Mouse (Mus musculus) liver, postnatal 0 days (tissue): ENCODE results near the gene Ppm1l. TPM values are rescaled to one million over a fixed set of nuclear protein-coding genes. Genes with fewer than 3 reads are reported as not detected.

Experiments
- ATAC-seq: fragments of 200-750 bp; cut with Nextera tagmentation; 2 replicates; pipeline ENCODE4 v1.8.0; 2017; ENCODE audit warnings: mild to moderate bottlenecking, moderate library complexity
- DNase-seq: peaks from one replicate; pipeline ENCODE4 v3.0.0-alpha.2; 2016
- H3K27ac ChIP-seq: fragments of 300-500 bp; sonication (generic); 2 replicates; pipeline ENCODE4 v1.5.1; 2014; ENCODE audit warnings: antibody characterized with exemption, moderate library complexity, mild to moderate bottlenecking, low read depth
- H3K27me3 ChIP-seq: fragments of 300-500 bp; sonication (generic); 2 replicates; pipeline ENCODE4 v1.6.1; 2014; ENCODE audit warnings: low read length, control low read depth, mixed read lengths; ENCODE audit not compliant: insufficient read depth
- H3K36me3 ChIP-seq: fragments of 300-500 bp; sonication (generic); replicated peaks from 2 replicates; pipeline ENCODE4 v1.6.1; 2014; ENCODE audit warnings: mild to moderate bottlenecking, control low read depth, low read length, moderate library complexity, mixed read lengths; ENCODE audit not compliant: insufficient read depth
- H3K4me1 ChIP-seq: fragments of 300-500 bp; sonication (generic); 2 replicates; pipeline ENCODE4 v1.6.1; 2014; ENCODE audit warnings: antibody characterized with exemption, mild to moderate bottlenecking, control low read depth; ENCODE audit not compliant: insufficient read depth
- H3K4me2 ChIP-seq: fragments of 300-500 bp; sonication (generic); 2 replicates; pipeline ENCODE4 v1.6.1; 2014; ENCODE audit warnings: low read depth, mild to moderate bottlenecking, low read length, moderate library complexity, mixed read lengths
- H3K4me3 ChIP-seq: fragments of 300-500 bp; sonication (generic); 2 replicates; pipeline ENCODE4 v1.5.1; 2014; ENCODE audit warnings: low read depth, low read length
- H3K9ac ChIP-seq: fragments of 300-500 bp; sonication (generic); replicated peaks from 2 replicates; pipeline ENCODE4 v1.6.1; 2014; ENCODE audit warnings: mild to moderate bottlenecking, moderate library complexity
- H3K9me3 ChIP-seq: fragments of 300-500 bp; sonication (generic); 2 replicates; pipeline ENCODE4 v1.6.1; 2016; ENCODE audit warnings: mild to moderate bottlenecking, control low read depth, low read length, mixed read lengths
- CTCF ChIP-seq: sonication (generic); IDR thresholded peaks from 2 replicates; pipeline ENCODE4 v1.5.1; 2016; ENCODE audit warnings: antibody characterized with exemption, low read depth
- EP300 ChIP-seq: IDR thresholded peaks from 2 replicates; pipeline ENCODE4 v1.6.1; 2016; ENCODE audit warnings: antibody characterized with exemption, low read depth, mild to moderate bottlenecking
- WGBS: fragments of 180-500 bp; shearing (Covaris S2); extraction: QIAGEN DNeasy Blood & Tissue Kit; methylation state at CpG from one replicate; pipeline ENCODE4 v1.1.7; 2014; ENCODE audit not compliant: insufficient replicate concordance; 5-methylcytosine and 5-hydroxymethylcytosine counted together
- polyA plus RNA-seq: library from polyadenylated mRNA; unstranded; fragments of >200 nt; fragmentation: Nextera tagmentation; extraction: Ambion mirVana; gene quantifications from 2 replicates; pipeline ENCODE4 v1.2.1, GENCODE M21; 2015

The Ppm1l gene
- polyA plus RNA-seq, 1 experiment from 2014 or later: 2.8 TPM

DNA sequence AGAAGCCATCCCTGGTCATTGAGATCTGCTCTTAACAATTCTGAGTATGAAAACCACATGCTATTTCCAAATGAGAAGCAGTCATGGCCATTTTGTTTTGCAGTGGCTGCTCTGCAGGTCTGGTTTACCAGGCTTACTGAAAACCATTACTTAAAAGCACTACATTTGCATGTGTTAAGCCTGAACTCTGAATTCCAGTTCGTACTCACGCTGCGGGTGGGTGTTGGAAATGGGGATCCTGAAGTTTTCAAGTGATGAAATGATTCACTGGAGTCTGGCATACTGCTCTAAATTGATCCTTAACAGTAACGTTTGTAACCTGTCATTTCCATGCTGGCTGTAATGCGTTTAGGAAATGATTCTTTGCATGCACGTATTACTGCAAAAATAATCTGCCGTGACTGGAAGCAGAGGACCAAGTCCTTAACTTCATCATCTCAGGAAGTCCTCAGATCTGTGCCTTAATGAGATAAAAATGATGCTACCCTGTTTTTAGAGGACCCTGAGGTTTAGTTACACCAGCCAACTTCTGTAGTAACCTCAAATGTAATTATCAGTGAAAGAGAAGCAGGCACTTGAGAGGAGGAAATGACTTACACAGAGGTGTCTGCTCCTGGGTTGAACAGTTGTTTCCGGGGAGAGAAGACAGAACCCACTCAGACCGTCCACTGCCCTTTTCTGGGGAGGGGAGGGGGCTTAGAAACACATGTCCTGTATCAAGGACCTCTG lies 151.8 kb downstream of the Ppm1l start:
- Histone ChIP-seq H3K4me1 (no peaks in the 10 kb centered on the region), H3K9ac (no peak overlapping the region), H3K27me3 (no peaks in the 10 kb centered on the region), H3K4me2 (no peak overlapping the region), H3K9me3 (no peaks in the 10 kb centered on the region), H3K27ac (no peak overlapping the region), H3K36me3 (no peaks in the 10 kb centered on the region), H3K4me3 (no peak overlapping the region)
- DNase-seq: no peak
- no peak for TF ChIP-seq EP300
- no peak for TF ChIP-seq CTCF
- WGBS: 32% methylated on average over 9 of the region's 9 CpGs
- no peak for ATAC-seq

- H3K27me3 ChIP-seq: no peaks in the 10 kb centered on the region
- no peak overlapping the region for H3K27ac ChIP-seq
- no peak overlapping the region for H3K9ac ChIP-seq
- 20% methylated on average over 5 of the region's 6 CpGs for WGBS
- DNase-seq (no peak), ATAC-seq (peak; percentile 79)
- H3K4me1 ChIP-seq: no peaks in the 10 kb centered on the region
- no peaks in the 10 kb centered on the region for H3K36me3 ChIP-seq
- H3K9me3 ChIP-seq: no peaks in the 10 kb centered on the region
- no peak overlapping the region for H3K4me3 ChIP-seq
- no peak overlapping the region for H3K4me2 ChIP-seq
- peak; percentile 74 for TF ChIP-seq EP300
- no peak for TF ChIP-seq CTCF
These were observed 152.9 kb downstream of the Ppm1l start for GRCm38 (mm10) chr3:69469463-69470141.

DNA sequence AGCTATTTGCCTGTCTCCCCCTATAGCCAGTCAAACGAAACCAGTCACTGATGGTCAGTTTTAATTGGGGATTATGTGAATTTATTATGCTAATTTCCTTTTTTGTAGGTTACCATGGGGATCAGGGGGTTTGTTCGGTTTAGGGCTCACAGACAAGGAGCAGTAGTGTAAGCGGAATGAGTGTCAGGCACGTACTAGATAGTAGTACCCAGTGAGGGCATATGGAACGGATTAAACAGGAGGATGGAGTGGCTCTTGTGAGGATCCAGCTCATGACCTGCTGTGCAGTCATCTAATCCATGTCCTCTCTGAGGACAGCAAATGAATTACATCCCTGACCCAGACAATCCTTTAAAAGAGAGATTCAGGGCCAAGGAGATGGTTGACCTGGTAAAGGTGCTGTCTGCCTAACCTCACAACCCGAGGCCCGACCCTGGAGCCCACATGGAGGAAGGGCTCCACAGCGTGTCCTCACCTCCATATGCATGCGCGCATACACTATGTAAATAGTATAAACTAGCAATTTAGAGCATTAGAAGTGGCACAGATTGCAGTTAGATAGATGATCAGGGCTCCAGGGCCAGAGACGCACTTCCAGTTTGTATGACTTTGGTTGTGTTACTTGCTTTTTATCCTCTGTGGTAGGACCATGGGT lies 153.6 kb downstream of the Ppm1l start:
- no peak overlapping the region for H3K4me2 ChIP-seq
- TF ChIP-seq CTCF (no peak), EP300 (no peak)
- 84% methylated on average over 11 of the region's 11 CpGs for WGBS

GRCm38 (mm10) chr3:69475850-69476450 lies 159.3 kb downstream of the Ppm1l start:
- Histone ChIP-seq H3K9ac (no peak overlapping the region), H3K9me3 (no peaks in the 10 kb centered on the region), H3K36me3 (no peaks in the 10 kb centered on the region), H3K4me1 (no peaks in the 10 kb centered on the region), H3K4me3 (no peak overlapping the region), H3K27ac (no peak overlapping the region), H3K27me3 (no peaks in the 10 kb centered on the region), H3K4me2 (no peak overlapping the region)
- no peak for DNase-seq
- no peak for ATAC-seq
- WGBS: 67% methylated on average over 12 of the region's 12 CpGs
- TF ChIP-seq CTCF: no peak
- TF ChIP-seq EP300: no peak

More for the DNA sequence above, 153.6 kb downstream of the Ppm1l start:
- H3K9me3 ChIP-seq: no peaks in the 10 kb centered on the region
- H3K4me3 ChIP-seq: no peak overlapping the region
- ATAC-seq: no peak
- H3K27me3 ChIP-seq: no peaks in the 10 kb centered on the region
- DNase-seq: no peak
- H3K9ac ChIP-seq: no peak overlapping the region
- H3K4me1 ChIP-seq: no peaks in the 10 kb centered on the region
- no peaks in the 10 kb centered on the region for H3K36me3 ChIP-seq
- H3K27ac ChIP-seq: no peak overlapping the region

GRCm38 (mm10) chr3:69479937-69480336 lies 163.3 kb downstream of the Ppm1l start:
- Histone ChIP-seq H3K4me2 (no peak overlapping the region), H3K27me3 (no peaks in the 10 kb centered on the region), H3K27ac (no peak overlapping the region), H3K9me3 (no peaks in the 10 kb centered on the region), H3K9ac (no peak overlapping the region), H3K36me3 (no peaks in the 10 kb centered on the region), H3K4me1 (no peaks in the 10 kb centered on the region), H3K4me3 (no peak overlapping the region)
- no peak for TF ChIP-seq EP300
- TF ChIP-seq CTCF: no peak
- DNase-seq: no peak
- no peak for ATAC-seq
- 72% methylated on average over 3 of the region's 3 CpGs for WGBS

GRCm38 (mm10) chr3:69481835-69482234 lies 165.2 kb downstream of the Ppm1l start:
- DNase-seq: peak; percentile 67
- TF ChIP-seq CTCF (peak; percentile 88), EP300 (no peak)
- no peak overlapping the region for H3K4me2 ChIP-seq
- 28% methylated on average over 4 of the region's 4 CpGs for WGBS
- no peaks in the 10 kb centered on the region for H3K9me3 ChIP-seq
- H3K4me1 ChIP-seq: no peaks in the 10 kb centered on the region
- ATAC-seq: no peak
- no peak overlapping the region for H3K4me3 ChIP-seq
- no peak overlapping the region for H3K27ac ChIP-seq
- H3K9ac ChIP-seq: no peak overlapping the region
- H3K36me3 ChIP-seq: no peaks in the 10 kb centered on the region
- H3K27me3 ChIP-seq: no peaks in the 10 kb centered on the region
